Mouse (Mus musculus) heart, embryonic 15.5 days (tissue): ENCODE measurements at regions not wholly inside any gene's neighbourhood (a gene's known extent, or its start where the extent isn't known, plus 50 kb on each side); places are given as distances from the start of the nearest gene placed in this dataset.

Source experiments
- ATAC-seq: fragments of 200-750 bp; cut with Nextera tagmentation; replicated peaks from 2 replicates; pipeline ENCODE4 v1.8.0; 2017; ENCODE audit warnings: low read depth, moderate TSS enrichment; ENCODE audit not compliant: insufficient number of reproducible peaks, insufficient read depth, low FRiP score
- H3K27ac ChIP-seq: fragments of 300-500 bp; sonication (generic); 2 replicates; pipeline ENCODE4 v1.5.1; 2015; ENCODE audit warnings: mild to moderate bottlenecking, inconsistent platforms
- H3K27me3 ChIP-seq: fragments of 300-500 bp; sonication (generic); 2 replicates; pipeline ENCODE4 v1.6.1; 2015; ENCODE audit warnings: inconsistent platforms
- H3K36me3 ChIP-seq: fragments of 300-500 bp; sonication (generic); 2 replicates; pipeline ENCODE4 v1.6.1; 2015; ENCODE audit warnings: mild to moderate bottlenecking, inconsistent platforms
- H3K4me1 ChIP-seq: fragments of 300-500 bp; sonication (generic); replicated peaks from 2 replicates; pipeline ENCODE4 v1.6.1; 2015; ENCODE audit warnings: inconsistent platforms
- H3K4me2 ChIP-seq: fragments of 300-500 bp; sonication (generic); 2 replicates; pipeline ENCODE4 v1.6.1; 2015; ENCODE audit warnings: inconsistent platforms, mild to moderate bottlenecking, moderate library complexity
- H3K4me3 ChIP-seq: fragments of 300-500 bp; sonication (generic); 2 replicates; pipeline ENCODE4 v1.5.1; 2015; ENCODE audit warnings: mild to moderate bottlenecking, inconsistent platforms
- H3K9ac ChIP-seq: fragments of 300-500 bp; sonication (generic); 2 replicates; pipeline ENCODE4 v1.6.1; 2015; ENCODE audit warnings: mild to moderate bottlenecking, inconsistent platforms
- H3K9me3 ChIP-seq: fragments of 300-500 bp; sonication (generic); replicated peaks from 2 replicates; pipeline ENCODE4 v1.6.1; 2016; ENCODE audit warnings: inconsistent platforms
- WGBS: fragments of 180-500 bp; shearing (Covaris S2); methylation state at CpG from one replicate; pipeline ENCODE4 v1.1.7; 2015; ENCODE audit warnings: mixed read lengths; 5-methylcytosine and 5-hydroxymethylcytosine counted together

GRCm38 (mm10) chr9:84825768-84826167 is 486.8 kb upstream of the Gm11114 start:
- Histone ChIP-seq H3K4me1 (no peaks in the 10 kb centered on the region), H3K9me3 (no peaks in the 10 kb centered on the region), H3K4me3 (no peak overlapping the region), H3K4me2 (no peak overlapping the region), H3K36me3 (no peaks in the 10 kb centered on the region), H3K27me3 (no peaks in the 10 kb centered on the region), H3K9ac (no peak overlapping the region), H3K27ac (no peak overlapping the region)
- no peak for ATAC-seq

DNA sequence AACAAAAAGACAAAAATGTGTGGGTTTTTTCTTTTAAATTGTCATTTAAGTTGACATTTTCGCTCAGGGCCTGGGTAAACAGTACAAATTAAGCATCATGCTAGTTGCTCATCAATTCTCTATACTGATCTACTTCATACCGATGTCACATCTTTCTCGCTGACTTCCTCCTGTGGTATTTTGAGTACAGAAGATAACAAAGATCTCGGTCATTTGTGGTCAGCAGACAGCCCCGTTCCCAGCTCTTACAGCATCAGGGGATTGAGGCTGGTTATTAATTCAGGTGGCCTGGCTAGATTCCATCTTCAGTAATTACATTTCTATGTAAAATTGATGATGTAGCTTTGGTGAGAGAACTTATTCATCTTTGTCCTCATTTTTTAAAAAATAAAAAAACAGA is 483.6 kb upstream of the Gm11114 start:
- no peak for ATAC-seq
- Histone ChIP-seq H3K4me2 (no peak overlapping the region), H3K27ac (no peak overlapping the region), H3K4me3 (no peak overlapping the region), H3K9ac (no peak overlapping the region), H3K9me3 (no peaks in the 10 kb centered on the region), H3K36me3 (no peaks in the 10 kb centered on the region), H3K4me1 (no peaks in the 10 kb centered on the region), H3K27me3 (no peaks in the 10 kb centered on the region)
- 56% methylated on average over 5 of the region's 5 CpGs for WGBS

GRCm38 (mm10) chr9:84830639-84831038 is 481.9 kb upstream of the Gm11114 start:
- H3K9me3 ChIP-seq, result no peaks in the 10 kb centered on the region
- H3K27ac ChIP-seq, result no peak overlapping the region
- ATAC-seq, result no peak
- no peak overlapping the region for H3K4me2 ChIP-seq
- WGBS, result 68% methylated on average over 2 of the region's 2 CpGs
- H3K4me3 ChIP-seq, result no peak overlapping the region
- no peaks in the 10 kb centered on the region for H3K27me3 ChIP-seq
- no peak overlapping the region for H3K9ac ChIP-seq
- no peaks in the 10 kb centered on the region for H3K4me1 ChIP-seq
- no peaks in the 10 kb centered on the region for H3K36me3 ChIP-seq

DNA sequence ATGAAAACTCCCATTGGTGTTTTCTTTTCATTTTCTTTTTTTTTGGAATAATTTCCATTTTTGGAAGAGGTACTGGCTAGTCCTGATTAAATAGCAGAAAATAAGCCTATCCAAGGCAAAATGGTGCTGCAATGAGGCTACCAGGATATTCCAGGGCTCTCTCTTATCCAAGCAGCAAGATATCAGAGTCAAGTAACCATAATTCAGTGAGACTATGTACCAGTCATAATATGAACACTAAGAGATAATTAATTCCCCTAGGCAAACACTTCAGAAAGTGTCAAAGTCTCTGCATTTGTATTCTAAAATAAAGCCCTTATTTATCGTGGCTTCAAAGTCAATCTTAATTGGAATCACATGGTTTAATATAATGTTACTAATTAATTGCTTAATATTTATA is 475.1 kb upstream of the Gm11114 start:
- Histone ChIP-seq H3K27me3 (no peaks in the 10 kb centered on the region), H3K4me2 (no peak overlapping the region), H3K27ac (no peak overlapping the region), H3K9me3 (no peaks in the 10 kb centered on the region), H3K4me3 (no peak overlapping the region), H3K4me1 (no peaks in the 10 kb centered on the region), H3K36me3 (no peaks in the 10 kb centered on the region), H3K9ac (no peak overlapping the region)
- ATAC-seq, result no peak
- WGBS, result 78% methylated on average over 1 of the region's 1 CpGs

- H3K4me2 ChIP-seq, result no peak overlapping the region
- no peaks in the 10 kb centered on the region for H3K9me3 ChIP-seq
- no peaks in the 10 kb centered on the region for H3K36me3 ChIP-seq
- H3K9ac ChIP-seq, result no peak overlapping the region
- no peaks in the 10 kb centered on the region for H3K27me3 ChIP-seq
- no peak for ATAC-seq
- H3K27ac ChIP-seq, result no peak overlapping the region
- no peaks in the 10 kb centered on the region for H3K4me1 ChIP-seq
- no peak overlapping the region for H3K4me3 ChIP-seq
These were observed 468.6 kb upstream of the Gm11114 start for GRCm38 (mm10) chr9:84844021-84844420.

DNA sequence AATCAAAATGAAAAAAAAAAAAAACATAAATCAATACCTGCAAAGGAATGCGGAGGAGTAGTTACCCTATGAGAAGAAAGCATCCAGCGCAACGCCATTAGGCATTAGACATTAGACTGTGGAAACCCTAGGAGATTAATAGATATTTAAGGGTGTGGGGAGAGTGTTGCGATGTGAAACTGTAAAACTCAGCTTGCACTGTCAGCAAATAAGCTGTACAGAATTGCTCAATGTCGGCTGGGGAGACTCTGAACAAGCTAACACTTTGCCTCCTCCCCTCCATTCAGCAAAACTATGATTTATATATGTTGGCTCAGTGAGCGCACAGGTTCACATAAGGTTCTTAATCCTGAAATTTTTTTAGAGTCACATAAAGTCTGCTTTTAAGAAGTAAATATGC is 451.0 kb upstream of the Gm11114 start:
- H3K36me3 ChIP-seq, result no peaks in the 10 kb centered on the region
- no peaks in the 10 kb centered on the region for H3K9me3 ChIP-seq
- H3K4me2 ChIP-seq, result no peak overlapping the region
- 66% methylated on average over 6 of the region's 6 CpGs for WGBS
- no peak for ATAC-seq
- no peak overlapping the region for H3K9ac ChIP-seq
- H3K4me1 ChIP-seq, result no peaks in the 10 kb centered on the region
- H3K4me3 ChIP-seq, result no peak overlapping the region
- H3K27me3 ChIP-seq, result no peaks in the 10 kb centered on the region
- H3K27ac ChIP-seq, result no peak overlapping the region

DNA sequence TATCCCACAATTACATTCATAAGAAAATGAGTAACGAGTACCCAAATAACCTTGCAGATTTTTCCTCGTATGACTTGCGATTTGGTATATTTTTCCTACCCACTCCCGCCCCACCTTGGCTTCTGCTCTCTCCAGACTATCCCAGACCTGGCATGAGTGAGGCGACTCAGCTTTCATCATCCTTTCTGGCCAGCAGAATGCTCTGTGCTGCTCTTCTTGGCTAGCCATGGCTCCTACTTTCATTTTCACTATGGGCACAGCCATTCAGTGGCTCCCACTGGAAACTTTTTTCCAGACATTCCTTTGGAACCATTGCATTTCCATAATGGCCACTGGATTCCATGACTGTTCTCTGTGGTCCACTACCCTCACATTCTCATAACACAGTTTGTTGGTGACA is 449.1 kb upstream of the Gm11114 start:
- H3K27me3 ChIP-seq, result no peaks in the 10 kb centered on the region
- no peaks in the 10 kb centered on the region for H3K9me3 ChIP-seq
- no peak overlapping the region for H3K4me3 ChIP-seq
- no peak overlapping the region for H3K9ac ChIP-seq
- H3K4me1 ChIP-seq, result no peaks in the 10 kb centered on the region
- 75% methylated on average over 5 of the region's 5 CpGs for WGBS
- H3K4me2 ChIP-seq, result no peak overlapping the region
- no peaks in the 10 kb centered on the region for H3K36me3 ChIP-seq
- no peak overlapping the region for H3K27ac ChIP-seq
- no peak for ATAC-seq

- WGBS, result 77% methylated on average over 2 of the region's 2 CpGs
- H3K9ac ChIP-seq, result no peak overlapping the region
- H3K27me3 ChIP-seq, result no peaks in the 10 kb centered on the region
- no peaks in the 10 kb centered on the region for H3K9me3 ChIP-seq
- H3K4me3 ChIP-seq, result no peak overlapping the region
- H3K4me1 ChIP-seq, result no peaks in the 10 kb centered on the region
- no peaks in the 10 kb centered on the region for H3K36me3 ChIP-seq
- no peak for ATAC-seq
- no peak overlapping the region for H3K4me2 ChIP-seq
- no peak overlapping the region for H3K27ac ChIP-seq
These were observed 418.4 kb upstream of the Gm11114 start for GRCm38 (mm10) chr9:84894148-84894547.

- Histone ChIP-seq H3K9me3 (no peaks in the 10 kb centered on the region), H3K4me2 (no peak overlapping the region), H3K27me3 (no peaks in the 10 kb centered on the region), H3K4me1 (no peaks in the 10 kb centered on the region), H3K4me3 (no peak overlapping the region), H3K36me3 (no peaks in the 10 kb centered on the region), H3K9ac (no peak overlapping the region), H3K27ac (no peak overlapping the region)
- no peak for ATAC-seq
- 59% methylated on average over 2 of the region's 2 CpGs for WGBS
These were observed 416.5 kb upstream of the Gm11114 start for GRCm38 (mm10) chr9:84896073-84896472.

GRCm38 (mm10) chr9:84900643-84901042 is 411.9 kb upstream of the Gm11114 start:
- no peak overlapping the region for H3K4me2 ChIP-seq
- no peaks in the 10 kb centered on the region for H3K36me3 ChIP-seq
- H3K4me3 ChIP-seq, result no peak overlapping the region
- no peaks in the 10 kb centered on the region for H3K9me3 ChIP-seq
- WGBS, result 8% methylated on average over 2 of the region's 2 CpGs
- no peak for ATAC-seq
- H3K27me3 ChIP-seq, result no peaks in the 10 kb centered on the region
- H3K27ac ChIP-seq, result no peak overlapping the region
- no peaks in the 10 kb centered on the region for H3K4me1 ChIP-seq
- no peak overlapping the region for H3K9ac ChIP-seq

DNA sequence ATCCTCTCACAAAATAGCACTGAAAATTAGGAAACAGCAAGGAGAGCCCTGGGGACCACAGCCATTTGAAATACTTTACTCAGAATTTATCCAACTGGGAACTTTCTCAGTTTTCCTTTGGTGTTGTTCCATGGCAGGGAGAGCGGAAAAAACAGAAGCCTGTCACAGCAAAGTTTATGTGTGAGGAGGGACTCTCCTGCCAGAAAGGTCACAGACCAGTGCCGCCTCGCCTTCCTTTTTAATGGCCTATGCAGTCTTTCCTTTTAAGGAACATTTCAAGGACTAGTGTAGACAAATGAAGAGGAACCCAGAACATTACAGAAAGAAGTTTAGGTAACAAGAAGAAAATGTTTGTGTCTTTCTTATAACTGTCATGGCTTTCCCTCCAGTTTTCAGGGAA is 406.3 kb upstream of the Gm11114 start:
- WGBS, result 60% methylated on average over 3 of the region's 3 CpGs
- H3K9ac ChIP-seq, result no peak overlapping the region
- H3K27ac ChIP-seq, result no peak overlapping the region
- no peaks in the 10 kb centered on the region for H3K36me3 ChIP-seq
- no peaks in the 10 kb centered on the region for H3K9me3 ChIP-seq
- H3K4me3 ChIP-seq, result no peak overlapping the region
- ATAC-seq, result no peak
- no peaks in the 10 kb centered on the region for H3K4me1 ChIP-seq
- no peak overlapping the region for H3K4me2 ChIP-seq
- H3K27me3 ChIP-seq, result no peaks in the 10 kb centered on the region

DNA sequence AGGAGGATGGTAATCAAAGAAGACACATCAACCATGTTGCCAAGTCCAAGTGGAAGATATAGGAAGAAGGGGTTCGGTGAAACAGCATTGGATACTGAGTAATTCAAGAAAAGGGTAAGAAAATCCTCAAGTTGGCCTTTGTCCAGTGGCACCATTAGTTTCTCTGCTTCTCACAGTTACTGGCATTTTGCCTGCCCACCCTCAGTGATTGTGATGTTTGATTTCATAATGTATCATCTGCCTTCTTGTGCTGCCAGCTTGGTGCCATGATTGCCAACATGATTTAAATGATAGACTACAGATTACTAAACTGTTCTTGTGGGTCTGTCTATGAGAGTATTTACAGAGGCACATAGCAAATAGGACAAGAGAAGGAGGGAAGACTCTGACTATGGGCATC is 399.3 kb upstream of the Gm11114 start:
- Histone ChIP-seq H3K4me3 (no peak overlapping the region), H3K9ac (no peak overlapping the region), H3K36me3 (no peaks in the 10 kb centered on the region), H3K9me3 (no peaks in the 10 kb centered on the region), H3K4me2 (no peak overlapping the region), H3K27me3 (no peaks in the 10 kb centered on the region), H3K27ac (no peak overlapping the region), H3K4me1 (no peaks in the 10 kb centered on the region)
- ATAC-seq, result no peak
- 95% methylated on average over 1 of the region's 1 CpGs for WGBS

DNA sequence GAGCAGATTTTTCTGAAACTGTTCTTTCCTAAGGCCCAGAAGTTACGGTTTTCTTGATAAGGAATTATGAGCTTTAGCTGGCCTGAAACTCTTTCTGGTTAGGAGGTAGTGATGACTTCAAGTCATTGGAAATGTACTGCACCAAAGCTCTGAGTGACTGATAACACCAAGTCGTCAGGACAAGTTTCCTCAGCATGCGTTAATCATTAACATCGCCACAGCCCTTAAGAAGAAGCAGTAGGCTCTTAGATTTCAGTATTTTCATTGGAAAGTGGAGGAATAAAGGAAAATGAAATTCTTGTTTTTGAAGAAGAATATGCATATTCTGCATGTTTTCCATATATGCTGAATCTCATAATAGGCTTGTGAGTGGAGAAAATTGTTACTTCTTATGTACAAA is 390.3 kb upstream of the Gm11114 start:
- no peak overlapping the region for H3K4me2 ChIP-seq

More for the DNA sequence above, 390.3 kb upstream of the Gm11114 start:
- Histone ChIP-seq H3K9ac (no peak overlapping the region), H3K27me3 (no peaks in the 10 kb centered on the region), H3K4me1 (no peaks in the 10 kb centered on the region), H3K36me3 (no peaks in the 10 kb centered on the region), H3K4me3 (no peak overlapping the region), H3K27ac (no peak overlapping the region), H3K9me3 (no peaks in the 10 kb centered on the region)
- 69% methylated on average over 4 of the region's 4 CpGs for WGBS
- ATAC-seq, result no peak
